17 mouse cellular contexts compared by ENCODE assay signal in genomic region chr2:93276026-93276425, GRCm38 (mm10). TPM values are rescaled to one million over a fixed set of nuclear protein-coding genes. Genes with fewer than 3 reads are reported as not detected.
DNase-seq lines count a peak whose midpoint lies in the region; TF ChIP-seq lines count a peak whose summit lies in the region.
"Had no signal": no experiment of that assay in that cellular context is flagged by ENCODE, and none has a peak within 500 bp of the region (broad histone marks: within the 10 kb centered on the region; RNA-seq: fewer than 3 reads in every experiment).

No protein-coding gene starts in this region.

- TF ChIP-seq CTCF in layer of hippocampus, adult 2 months (conservative IDR thresholded peaks at IDR 0.05), result no peak

- intact Hi-C loops in gastrocnemius, postnatal 14 days (cut with DNase I; ENCODE audit: low total_unique reads), result loop anchor here (10.0 kb wide), 1 partner anchor 51 kb away; no protein-coding TSS in a partner anchor

- peak; percentile 19 for DNase-seq in gastrocnemius, postnatal 14 days
- no peak for DNase-seq in gastrocnemius, postnatal 10 days
- peak; percentile 39 to 54 for DNase-seq in layer of hippocampus, adult 2 months (ENCODE audit: low spot score in 2 of 2)
- no peak for DNase-seq in layer of hippocampus, postnatal 25 days (ENCODE audit: extremely low spot score in 1 of 2, low spot score in 1 of 2)
- DNase-seq in adrenal gland, postnatal 36 days, result peak; percentile 65 to 71
- peak; percentile 24 for DNase-seq in right cerebral cortex, postnatal 14 days
- no peak for DNase-seq in cerebellum, adult 18-20 months
- DNase-seq in kidney, adult 11 months, result no peak
- DNase-seq: cerebellum, postnatal 25 days; gastrocnemius, adult 2 months; kidney, postnatal 14 days; liver; lung, adult 18-20 months; midbrain, embryonic 14.5 days had no signal

- H3K4me3 ChIP-seq in layer of hippocampus, adult 2 months, result no peak overlapping the region
- H3K4me3 ChIP-seq: embryonic facial prominence, embryonic 12.5 days; gastrocnemius, adult 2 months had no signal

- H3K27ac ChIP-seq in layer of hippocampus, adult 2 months, result no peak overlapping the region
- H3K27ac ChIP-seq: gastrocnemius, adult 2 months; macrophage had no signal

RNA-seq across cellular contexts. Expression of gene Tspan18, which starts 58.3 kb away (rescaled TPM):
- total RNA-seq in gastrocnemius, postnatal 14 days (2021), result 10 to 100 TPM in 1 of 2 experiments, 1 to 10 TPM in 1; 9.7 to 11.4 TPM
- total RNA-seq in gastrocnemius, postnatal 10 days (2021), result 10 to 100 TPM; 14.5 to 17.8 TPM
- total RNA-seq in layer of hippocampus, adult 2 months (2021), result 10 to 100 TPM; 39.1 to 40.2 TPM
- 10 to 100 TPM; 37.1 to 40.1 TPM for total RNA-seq in layer of hippocampus, postnatal 25 days (2021)
- total RNA-seq in adrenal gland, postnatal 36 days (2021), result 10 to 100 TPM; 49.7 to 59.4 TPM
- total RNA-seq: hematopoietic stem cell, adult 5-6 weeks had no signal

Comparison
In these comparisons a context has a peak if more than half of its experiments do, and no peak if none do; other contexts are left out.
1. DNase-seq: peak in gastrocnemius, postnatal 14 days (single experiment), layer of hippocampus, adult 2 months (2 of 2), adrenal gland, postnatal 36 days (2 of 2) and right cerebral cortex, postnatal 14 days (single experiment); none in gastrocnemius, postnatal 10 days (single experiment), layer of hippocampus, postnatal 25 days (0 of 2), cerebellum, adult 18-20 months (0 of 2) and kidney, adult 11 months (single experiment).